Mouse (Mus musculus) embryonic facial prominence, embryonic 15.5 days (tissue): Measurements from ENCODE around the gene Ankrd45. TPM values are rescaled to one million over a fixed set of nuclear protein-coding genes. Genes with fewer than 3 reads are reported as not detected.
"Not testable (repeated sequence)": the region's sequence is repeated elsewhere in the genome, so short reads cannot be mapped to it uniquely, and the experiment has no call there.

ENCODE experiments used
- ATAC-seq: fragments of 200-750 bp; cut with Nextera tagmentation; 2 replicates; pipeline ENCODE4 v1.8.0; 2017; ENCODE audit warnings: low read depth, moderate TSS enrichment; ENCODE audit not compliant: insufficient number of reproducible peaks, low FRiP score, low TSS enrichment
- H3K27ac ChIP-seq: fragments of 300-500 bp; sonication (generic); replicated peaks from 2 replicates; pipeline ENCODE4 v1.5.1; 2015; ENCODE audit warnings: mild to moderate bottlenecking, inconsistent platforms
- H3K27me3 ChIP-seq: fragments of 300-500 bp; sonication (generic); 2 replicates; pipeline ENCODE4 v1.6.1; 2015; ENCODE audit warnings: inconsistent platforms
- H3K36me3 ChIP-seq: fragments of 300-500 bp; sonication (generic); 2 replicates; pipeline ENCODE4 v1.6.1; 2015; ENCODE audit warnings: mild to moderate bottlenecking, inconsistent platforms
- H3K4me1 ChIP-seq: fragments of 300-500 bp; sonication (generic); 2 replicates; pipeline ENCODE4 v1.6.1; 2015; ENCODE audit warnings: inconsistent platforms
- H3K4me2 ChIP-seq: fragments of 300-500 bp; sonication (generic); replicated peaks from 2 replicates; pipeline ENCODE4 v1.6.1; 2015; ENCODE audit warnings: mild to moderate bottlenecking, inconsistent platforms
- H3K4me3 ChIP-seq: fragments of 300-500 bp; sonication (generic); replicated peaks from 2 replicates; pipeline ENCODE4 v1.5.1; 2015; ENCODE audit warnings: mild to moderate bottlenecking, inconsistent platforms
- H3K9ac ChIP-seq: fragments of 300-500 bp; sonication (generic); 2 replicates; pipeline ENCODE4 v1.6.1; 2015; ENCODE audit warnings: inconsistent platforms
- H3K9me3 ChIP-seq: fragments of 300-500 bp; sonication (generic); replicated peaks from 2 replicates; pipeline ENCODE4 v1.6.1; 2016; ENCODE audit warnings: inconsistent platforms
- WGBS: fragments of 180-500 bp; shearing (Covaris S2); methylation state at CpG from one replicate; pipeline ENCODE4 v1.1.7; 2015; 5-methylcytosine and 5-hydroxymethylcytosine counted together
- polyA plus RNA-seq: library from polyadenylated mRNA; unstranded; fragments of >200 nt; fragmentation: Nextera tagmentation; extraction: Ambion mirVana; gene quantifications from 2 replicates; pipeline ENCODE4 v1.2.1, GENCODE M21; 2015

Ankrd45 gene
- polyA plus RNA-seq, 1 experiment from 2014 or later: 3.8 TPM

GRCm38 (mm10) chr1:161143216-161143615, 725 bp downstream of the Ankrd45 start:
- no peaks in the 10 kb centered on the region for H3K36me3 ChIP-seq
- H3K27ac ChIP-seq: no peak overlapping the region
- no peak overlapping the region for H3K9ac ChIP-seq
- H3K4me3 ChIP-seq: peak overlapping the region; percentile 41; the same call in 1 of the 2 replicates
- peaks cover 5% of the 10 kb centered on the region; the same call in 1 of the 2 replicates for H3K4me1 ChIP-seq
- no peak for ATAC-seq
- H3K4me2 ChIP-seq: peak overlapping the region; percentile 70; the same call in 1 of the 2 replicates
- no peaks in the 10 kb centered on the region for H3K9me3 ChIP-seq
- WGBS: 86% methylated on average over 7 of the region's 7 CpGs
- no peaks in the 10 kb centered on the region for H3K27me3 ChIP-seq

- H3K9ac ChIP-seq, ATAC-seq, H3K27ac ChIP-seq, H3K4me2 ChIP-seq, H3K9me3 ChIP-seq, H3K27me3 ChIP-seq, H3K4me1 ChIP-seq, H3K36me3 ChIP-seq, H3K4me3 ChIP-seq: not testable (repeated sequence)
- 84% methylated on average over 8 of the region's 8 CpGs for WGBS
Measured at GRCm38 (mm10) chr1:161145611-161146010, 3.1 kb downstream of the Ankrd45 start.

GRCm38 (mm10) chr1:161147888-161148287, 5.4 kb downstream of the Ankrd45 start:
- ATAC-seq: no peak

GRCm38 (mm10) chr1:161151098-161151497, 8.6 kb downstream of the Ankrd45 start:
- no peaks in the 10 kb centered on the region for H3K4me1 ChIP-seq
- H3K4me2 ChIP-seq: no peak overlapping the region
- ATAC-seq: no peak

More at GRCm38 (mm10) chr1:161147888-161148287, 5.4 kb downstream of the Ankrd45 start:
- H3K4me1 ChIP-seq: no peaks in the 10 kb centered on the region
- H3K36me3 ChIP-seq: no peaks in the 10 kb centered on the region
- 74% methylated on average over 2 of the region's 2 CpGs for WGBS
- no peak overlapping the region for H3K4me3 ChIP-seq
- H3K27ac ChIP-seq: no peak overlapping the region
- H3K27me3 ChIP-seq: no peaks in the 10 kb centered on the region
- no peaks in the 10 kb centered on the region for H3K9me3 ChIP-seq
- no peak overlapping the region for H3K4me2 ChIP-seq
- no peak overlapping the region for H3K9ac ChIP-seq

DNA sequence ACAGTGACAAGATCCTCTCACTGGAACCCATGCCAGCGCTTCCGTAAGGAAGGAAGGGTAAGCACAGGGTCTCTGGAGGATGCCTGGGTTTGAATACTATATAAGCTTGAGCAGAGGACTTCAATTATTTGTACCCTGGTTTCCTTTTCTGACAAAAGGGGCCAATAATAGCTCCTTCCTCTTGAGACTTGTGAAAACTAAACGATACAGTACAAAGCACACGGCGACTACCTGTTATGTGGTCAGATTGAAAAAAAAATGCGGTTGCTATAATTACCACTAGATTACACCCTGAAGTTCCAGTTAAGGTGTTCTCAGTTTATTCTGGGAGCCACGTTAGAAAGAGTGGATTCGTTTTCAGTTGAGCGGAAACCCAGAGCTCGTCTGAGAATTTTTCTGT, 14.1 kb downstream of the Ankrd45 start:
- no peak for ATAC-seq
- no peaks in the 10 kb centered on the region for H3K9me3 ChIP-seq
- H3K27me3 ChIP-seq: no peaks in the 10 kb centered on the region
- no peaks in the 10 kb centered on the region for H3K4me1 ChIP-seq
- H3K4me3 ChIP-seq: no peak overlapping the region
- no peak overlapping the region for H3K27ac ChIP-seq
- H3K4me2 ChIP-seq: no peak overlapping the region
- WGBS: 78% methylated on average over 10 of the region's 10 CpGs
- no peak overlapping the region for H3K9ac ChIP-seq
- no peaks in the 10 kb centered on the region for H3K36me3 ChIP-seq

More at GRCm38 (mm10) chr1:161151098-161151497, 8.6 kb downstream of the Ankrd45 start:
- Histone ChIP-seq H3K9ac (no peak overlapping the region), H3K36me3 (no peaks in the 10 kb centered on the region), H3K27ac (no peak overlapping the region), H3K27me3 (no peaks in the 10 kb centered on the region), H3K9me3 (no peaks in the 10 kb centered on the region), H3K4me3 (no peak overlapping the region)
- WGBS: 70% methylated on average over 6 of the region's 6 CpGs

DNA sequence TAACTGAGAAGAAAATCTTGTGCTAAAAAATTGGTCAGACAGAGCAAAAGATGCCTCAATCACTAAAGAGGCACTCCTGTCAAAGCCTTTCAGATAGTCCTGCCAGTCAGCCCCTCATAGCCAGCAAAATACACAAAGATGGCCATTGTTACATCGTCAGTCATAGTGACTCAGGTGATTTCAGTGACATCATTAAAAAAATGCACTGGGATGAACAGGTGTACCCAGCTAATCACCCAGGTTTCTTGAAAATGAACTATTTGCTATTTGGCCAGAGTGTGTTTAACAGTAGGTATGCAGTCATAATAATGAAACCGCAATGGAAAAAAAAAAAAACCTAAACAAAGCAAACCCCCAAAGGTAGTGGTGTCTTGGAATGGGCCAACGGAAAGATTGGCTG, 16.7 kb downstream of the Ankrd45 start, which contains the start of gene Tex50:
Tex50 (minus strand) TSS at position 101 of the 400 bp plus-strand sequence.
- Histone ChIP-seq H3K27ac (no peak within 1 kb of the TSS), H3K4me3 (no peak within 1 kb of the TSS), H3K4me1 (no peaks in the 10 kb centered on the region), H3K9ac (no peak within 1 kb of the TSS), H3K9me3 (no peaks in the 10 kb centered on the region), H3K36me3 (no peaks in the 10 kb centered on the region), H3K4me2 (no peak within 1 kb of the TSS), H3K27me3 (no peaks in the 10 kb centered on the region)
- ATAC-seq: no peak
- 88% methylated on average over 3 of the region's 3 CpGs for WGBS

GRCm38 (mm10) chr1:161160266-161160665, 17.8 kb downstream of the Ankrd45 start:
- no peak overlapping the region for H3K9ac ChIP-seq
- H3K36me3 ChIP-seq: no peaks in the 10 kb centered on the region
- H3K4me3 ChIP-seq: no peak overlapping the region
- no peaks in the 10 kb centered on the region for H3K4me1 ChIP-seq
- no peak for ATAC-seq
- no peak overlapping the region for H3K4me2 ChIP-seq
- H3K27ac ChIP-seq: no peak overlapping the region
- WGBS: 46% methylated on average over 4 of the region's 4 CpGs
- no peaks in the 10 kb centered on the region for H3K9me3 ChIP-seq
- no peaks in the 10 kb centered on the region for H3K27me3 ChIP-seq

DNA sequence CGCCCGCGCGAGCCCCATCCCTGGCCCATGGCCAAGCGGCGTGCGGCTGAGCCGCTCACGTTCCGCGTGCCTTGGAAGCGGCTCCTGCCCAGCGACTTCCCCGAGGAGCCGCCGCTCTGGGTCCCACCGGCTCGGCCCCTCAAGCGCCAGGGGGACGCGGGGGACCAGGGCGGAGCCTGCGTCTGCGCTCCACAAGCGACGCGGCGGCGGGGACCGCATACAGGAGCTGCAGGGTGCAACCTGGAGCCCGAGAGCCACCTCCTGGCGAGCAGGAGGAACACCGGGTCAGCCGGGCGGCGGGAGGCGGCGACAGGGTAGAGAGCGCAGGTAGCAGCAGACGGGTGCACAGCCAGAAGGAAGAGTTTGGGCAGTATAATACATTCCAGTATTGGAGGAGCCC, 28.2 kb downstream of the Ankrd45 start:
- Histone ChIP-seq H3K4me1 (no peaks in the 10 kb centered on the region), H3K9me3 (no peaks in the 10 kb centered on the region), H3K4me2 (peak overlapping the region; percentile 85), H3K36me3 (no peaks in the 10 kb centered on the region), H3K27ac (no peak overlapping the region), H3K9ac (no peak overlapping the region), H3K4me3 (peak overlapping the region; percentile 54), H3K27me3 (peaks cover 17% of the 10 kb centered on the region)
- WGBS: under 1% methylated on average over 40 of the region's 40 CpGs
- peak; percentile 70 for ATAC-seq

GRCm38 (mm10) chr1:161180674-161181073, 38.2 kb downstream of the Ankrd45 start:
- 49% methylated on average over 8 of the region's 8 CpGs for WGBS
- H3K4me3 ChIP-seq: no peak overlapping the region

DNA sequence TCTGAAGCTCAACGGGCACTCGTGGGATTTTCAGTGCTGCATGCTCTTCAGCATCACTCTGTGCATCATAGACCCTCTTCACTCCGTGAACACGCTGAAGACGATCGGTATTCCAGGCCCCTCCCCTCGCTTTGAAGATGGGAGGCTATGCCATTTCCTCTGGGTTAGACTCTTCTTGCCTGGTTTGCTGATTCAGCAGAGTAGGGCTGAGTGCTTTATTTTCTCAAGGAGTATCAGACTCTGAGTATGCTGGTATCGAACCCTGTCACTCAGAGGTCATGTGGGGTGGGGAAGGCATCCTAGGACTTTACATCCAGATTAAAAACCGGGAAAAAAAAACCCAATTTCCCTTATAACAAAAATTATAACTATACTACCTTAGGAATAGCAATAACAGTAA, 39.9 kb downstream of the Ankrd45 start:
- H3K4me3 ChIP-seq: no peak overlapping the region
- ATAC-seq: no peak
- no peak overlapping the region for H3K9ac ChIP-seq
- no peak overlapping the region for H3K4me2 ChIP-seq
- H3K27ac ChIP-seq: no peak overlapping the region
- H3K9me3 ChIP-seq: 0 out of 2 replicates have a peak, but pooled peaks cover 5% of the 10 kb centered on the region
- no peaks in the 10 kb centered on the region for H3K36me3 ChIP-seq
- 78% methylated on average over 9 of the region's 9 CpGs for WGBS
- H3K4me1 ChIP-seq: 0 out of 2 replicates have a peak, but pooled peaks cover 3% of the 10 kb centered on the region
- H3K27me3 ChIP-seq: no peaks in the 10 kb centered on the region

More at GRCm38 (mm10) chr1:161180674-161181073, 38.2 kb downstream of the Ankrd45 start:
- Histone ChIP-seq H3K9ac (no peak overlapping the region), H3K27me3 (no peaks in the 10 kb centered on the region), H3K36me3 (no peaks in the 10 kb centered on the region), H3K27ac (no peak overlapping the region), H3K9me3 (0 out of 2 replicates have a peak, but pooled peaks cover 5% of the 10 kb centered on the region), H3K4me1 (0 out of 2 replicates have a peak, but pooled peaks cover 3% of the 10 kb centered on the region), H3K4me2 (no peak overlapping the region)
- ATAC-seq: no peak

DNA sequence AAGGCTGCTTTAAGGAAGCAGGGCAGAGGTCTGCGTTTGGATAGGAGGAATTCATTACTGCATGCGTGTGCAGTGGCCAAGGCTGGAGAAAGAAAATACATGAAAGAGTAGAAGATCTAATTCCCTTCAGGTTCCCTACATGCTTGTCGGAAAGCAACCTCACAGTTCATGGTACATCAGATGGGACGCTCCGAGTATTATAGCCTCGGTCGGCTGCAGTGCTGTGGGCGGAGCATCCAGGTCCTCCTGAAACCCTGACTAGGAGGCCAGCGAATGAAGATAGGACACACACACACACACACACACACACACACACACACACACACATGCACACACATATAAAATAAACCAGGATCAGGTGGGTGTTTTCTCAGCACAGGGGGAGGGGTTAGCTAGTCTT, 41.2 kb downstream of the Ankrd45 start:
- Histone ChIP-seq H3K27me3 (no peaks in the 10 kb centered on the region), H3K4me3 (no peak overlapping the region), H3K36me3 (no peaks in the 10 kb centered on the region), H3K9me3 (0 out of 2 replicates have a peak, but pooled peaks cover 5% of the 10 kb centered on the region), H3K4me1 (0 out of 2 replicates have a peak, but pooled peaks cover 3% of the 10 kb centered on the region), H3K27ac (no peak overlapping the region), H3K9ac (no peak overlapping the region), H3K4me2 (peak overlapping the region; percentile 25)
- no peak for ATAC-seq
- WGBS: 33% methylated on average over 9 of the region's 9 CpGs

GRCm38 (mm10) chr1:161185431-161185830, 42.9 kb downstream of the Ankrd45 start:
- WGBS: 87% methylated on average over 3 of the region's 3 CpGs
- Histone ChIP-seq H3K4me1 (0 out of 2 replicates have a peak, but pooled peaks cover 3% of the 10 kb centered on the region), H3K4me2 (no peak overlapping the region), H3K27ac (no peak overlapping the region), H3K4me3 (no peak overlapping the region), H3K36me3 (no peaks in the 10 kb centered on the region), H3K9me3 (no peaks in the 10 kb centered on the region), H3K9ac (no peak overlapping the region), H3K27me3 (no peaks in the 10 kb centered on the region)
- ATAC-seq: no peak
